In the genomic region with DNA sequence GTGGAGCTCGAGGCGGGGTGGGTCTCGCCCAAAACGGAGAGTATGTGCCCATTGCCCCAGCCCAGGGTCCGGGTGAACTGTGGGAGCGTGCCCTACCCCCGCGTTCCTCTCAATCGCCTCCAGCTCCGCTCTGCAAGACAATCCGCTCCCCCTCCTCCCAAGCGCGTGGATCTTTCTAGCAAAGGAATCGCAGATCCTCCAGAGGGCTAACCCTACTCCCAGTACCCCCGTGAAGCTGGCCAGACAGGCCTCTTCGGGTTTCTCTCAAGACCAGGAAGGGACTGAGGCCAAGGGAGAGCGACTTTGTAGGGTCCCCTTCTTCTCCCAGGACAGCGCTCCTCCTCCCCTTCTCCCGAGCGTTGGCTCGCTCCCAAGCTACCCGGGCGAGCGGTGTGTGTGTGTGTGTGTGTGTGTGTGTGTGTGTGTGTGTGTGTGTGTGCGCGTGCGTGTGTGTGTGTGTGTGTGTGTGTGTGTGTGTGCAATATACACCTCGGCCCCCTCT, we compare ENCODE assay signal across 7 mouse cellular contexts. TPM values are rescaled to one million over a fixed set of nuclear protein-coding genes. Genes with fewer than 3 reads are reported as not detected.
DNase-seq lines count a peak whose midpoint lies in the region; ATAC-seq and TF ChIP-seq lines count a peak whose summit lies in the region.

No protein-coding gene starts in this region.

- TF ChIP-seq CTCF in E14TG2a.4 (conservative IDR thresholded peaks at IDR 0.05; ENCODE audit: low read length) = no peak
- no peak for TF ChIP-seq CTCF in cortical plate, adult 2 months (IDR thresholded peaks at IDR 0.05; ENCODE audit: extremely low read depth, insufficient read depth, low read length)
- TF ChIP-seq CTCF in lung, embryonic 14.5 days (IDR thresholded peaks at IDR 0.05; ENCODE audit: low read depth) = no peak

- ATAC-seq in kidney, embryonic 15.5 days (replicated peaks; ENCODE audit: low FRiP score) = peak; percentile 19
- peak; percentile 45 for ATAC-seq in lung, embryonic 14.5 days (ENCODE audit: insufficient read depth)
- 0 out of 2 replicates have a peak, but pooled peaks have one; percentile 9 for ATAC-seq in neural tube, embryonic 15.5 days (ENCODE audit: low FRiP score)

- peak overlapping the region; percentile 89 for H3K4me3 ChIP-seq in E14TG2a.4 (replicated peaks; ENCODE audit: low read length)
- H3K4me3 ChIP-seq in cortical plate, adult 2 months (ENCODE audit: insufficient read depth, low read length) = peak overlapping the region; percentile 59
- H3K4me3 ChIP-seq in heart, embryonic 10.5 days = peak overlapping the region; percentile 91
- H3K4me3 ChIP-seq in kidney, embryonic 15.5 days (replicated peaks) = peak overlapping the region; percentile 77
- peak overlapping the region; percentile 73 for H3K4me3 ChIP-seq in lung, embryonic 14.5 days (ENCODE audit: low read depth, low read length)
- H3K4me3 ChIP-seq in neural tube, embryonic 15.5 days (replicated peaks) = peak overlapping the region; percentile 81

- DNase-seq in NIH3T3 (ENCODE audit: low read depth) = peak; percentile 78
- peak; percentile 82 for DNase-seq in heart, embryonic 10.5 days (ENCODE audit: low spot score)
- peak; percentile 66 for DNase-seq in lung, embryonic 14.5 days

- peaks cover 51% of the 10 kb centered on the region for H3K4me1 ChIP-seq in E14TG2a.4 (replicated peaks; ENCODE audit: low read depth, low read length)
- no peaks in the 10 kb centered on the region for H3K4me1 ChIP-seq in cortical plate, adult 2 months (ENCODE audit: control insufficient read depth, insufficient read depth, low read length)
- peaks cover 17% of the 10 kb centered on the region for H3K4me1 ChIP-seq in heart, embryonic 10.5 days
- H3K4me1 ChIP-seq in kidney, embryonic 15.5 days = peaks cover 37% of the 10 kb centered on the region
- 0 out of 2 replicates have a peak, but pooled peaks cover 3% of the 10 kb centered on the region for H3K4me1 ChIP-seq in lung, embryonic 14.5 days (ENCODE audit: insufficient read depth)
- peaks cover 53% of the 10 kb centered on the region for H3K4me1 ChIP-seq in neural tube, embryonic 15.5 days

- H3K9ac ChIP-seq in kidney, embryonic 15.5 days = peak overlapping the region; percentile 50
- peak overlapping the region; percentile 65 for H3K9ac ChIP-seq in lung, embryonic 14.5 days
- peak overlapping the region; percentile 50 for H3K9ac ChIP-seq in neural tube, embryonic 15.5 days (replicated peaks)

- under 1% methylated on average over 22 of the region's 28 CpGs for WGBS in heart, embryonic 10.5 days
- WGBS in kidney, embryonic 15.5 days = under 1% methylated on average over 20 of the region's 28 CpGs
- under 1% methylated on average over 22 of the region's 28 CpGs for WGBS in lung, embryonic 14.5 days
- WGBS in neural tube, embryonic 15.5 days = 0% methylated on average over 25 of the region's 28 CpGs

- peak overlapping the region; percentile 99 for H3K4me2 ChIP-seq in kidney, embryonic 15.5 days
- peak overlapping the region; percentile 90 for H3K4me2 ChIP-seq in lung, embryonic 14.5 days
- H3K4me2 ChIP-seq in neural tube, embryonic 15.5 days = peak overlapping the region; percentile 99

- peaks cover 66% of the 10 kb centered on the region for H3K27me3 ChIP-seq in E14TG2a.4 (ENCODE audit: insufficient read depth, low read length)
- peaks cover 30% of the 10 kb centered on the region for H3K27me3 ChIP-seq in heart, embryonic 10.5 days (ENCODE audit: insufficient read depth, poor library complexity, severe bottlenecking)
- H3K27me3 ChIP-seq in kidney, embryonic 15.5 days = peaks cover 44% of the 10 kb centered on the region
- peaks cover 31% of the 10 kb centered on the region for H3K27me3 ChIP-seq in lung, embryonic 14.5 days (ENCODE audit: insufficient read depth, low read length)
- peaks cover 50% of the 10 kb centered on the region for H3K27me3 ChIP-seq in neural tube, embryonic 15.5 days (replicated peaks)

- TF ChIP-seq POLR2A in cortical plate, adult 2 months (IDR thresholded peaks at IDR 0.05; ENCODE audit: extremely low read depth, insufficient read depth, low read length) = no peak

- no peaks in the 10 kb centered on the region for H3K36me3 ChIP-seq in E14TG2a.4 (ENCODE audit: insufficient read depth, low read length)
- H3K36me3 ChIP-seq in heart, embryonic 10.5 days = no peaks in the 10 kb centered on the region
- H3K36me3 ChIP-seq in kidney, embryonic 15.5 days = no peaks in the 10 kb centered on the region
- no peaks in the 10 kb centered on the region for H3K36me3 ChIP-seq in lung, embryonic 14.5 days (ENCODE audit: insufficient read depth)
- H3K36me3 ChIP-seq in neural tube, embryonic 15.5 days = no peaks in the 10 kb centered on the region

- no peaks in the 10 kb centered on the region for H3K9me3 ChIP-seq in E14TG2a.4 (ENCODE audit: low read length)
- no peaks in the 10 kb centered on the region for H3K9me3 ChIP-seq in heart, embryonic 10.5 days
- H3K9me3 ChIP-seq in kidney, embryonic 15.5 days (replicated peaks) = no peaks in the 10 kb centered on the region
- peaks cover 3% of the 10 kb centered on the region; the same call in 1 of the 2 replicates for H3K9me3 ChIP-seq in lung, embryonic 14.5 days (ENCODE audit: low read depth, low read length)
- no peaks in the 10 kb centered on the region for H3K9me3 ChIP-seq in neural tube, embryonic 15.5 days (replicated peaks)

- H3K27ac ChIP-seq in cortical plate, adult 2 months (ENCODE audit: insufficient read depth, low read length) = peak overlapping the region; percentile 75
- H3K27ac ChIP-seq in heart, embryonic 10.5 days = peak overlapping the region; percentile 91
- no peak overlapping the region for H3K27ac ChIP-seq in kidney, embryonic 15.5 days
- peak overlapping the region; percentile 83; the same call in 1 of the 2 replicates for H3K27ac ChIP-seq in lung, embryonic 14.5 days (ENCODE audit: low read depth)
- peak overlapping the region; percentile 70; the same call in 1 of the 2 replicates for H3K27ac ChIP-seq in neural tube, embryonic 15.5 days (replicated peaks)

RNA-seq across cellular contexts. Expression of a gene that starts 7.9 kb away (rescaled TPM):
- polyA plus RNA-seq in cortical plate, adult 2 months (2012; rRNA removed) = 11.0 and 21.5 TPM in 2 replicates
- polyA plus RNA-seq in heart, embryonic 10.5 days (2016; fragmentation: Nextera tagmentation; extraction: Ambion mirVana) = 2.3 and 3.4 TPM in 2 replicates
- 4.2 and 4.6 TPM in 2 replicates for polyA plus RNA-seq in kidney, embryonic 15.5 days (2015; fragmentation: Nextera tagmentation; extraction: Ambion mirVana)
- 5.1 and 5.9 TPM in 2 replicates for polyA plus RNA-seq in lung, embryonic 14.5 days (2014; fragmentation: Nextera tagmentation; extraction: Ambion mirVana)
- 16.8 and 21.0 TPM in 2 replicates for polyA plus RNA-seq in neural tube, embryonic 15.5 days (2015; fragmentation: Nextera tagmentation; extraction: Ambion mirVana)
